In genomic region chr1:50572066-50572465, GRCm38 (mm10) we compare ENCODE assay signal across 30 mouse cellular contexts.
DNase-seq lines count a peak whose midpoint lies in the region; ATAC-seq and TF ChIP-seq lines count a peak whose summit lies in the region.
"Had no signal": no experiment of that assay in that cellular context is flagged by ENCODE, and none has a peak within 500 bp of the region (broad histone marks: within the 10 kb centered on the region; RNA-seq: fewer than 3 reads in every experiment).

No protein-coding gene starts in this region.

- no peaks in the 10 kb centered on the region for H3K9me3 ChIP-seq in intestine, postnatal 0 days (ENCODE audit: control insufficient read depth)
- H3K9me3 ChIP-seq: embryonic facial prominence, embryonic 10.5 days; embryonic facial prominence, embryonic 13.5 days; forebrain, embryonic 12.5 days; forebrain, embryonic 15.5 days; G1E; hindbrain, embryonic 12.5 days; hindbrain, embryonic 15.5 days had no signal

- intact Hi-C loops in left cerebral cortex, postnatal 14 days (cut with DNase I), result no loop called here
- intact Hi-C loops in left cerebral cortex, adult 2 months (cut with DNase I), result no loop called here

- no peak overlapping the region for H3K9ac ChIP-seq in intestine, postnatal 0 days (ENCODE audit: low read depth, low read length)
- H3K9ac ChIP-seq: embryonic facial prominence, embryonic 13.5 days; forebrain, embryonic 12.5 days; forebrain, embryonic 15.5 days; hindbrain, embryonic 12.5 days; hindbrain, embryonic 15.5 days had no signal

- no peak for TF ChIP-seq CTCF in left cerebral cortex, adult 2 months (IDR thresholded peaks at IDR 0.05)
- no peak for TF ChIP-seq CTCF in intestine, postnatal 0 days (IDR thresholded peaks at IDR 0.05; ENCODE audit: low read depth)

- no peaks in the 10 kb centered on the region for H3K36me3 ChIP-seq in intestine, postnatal 0 days (ENCODE audit: control insufficient read depth, insufficient read depth)
- H3K36me3 ChIP-seq: embryonic facial prominence, embryonic 10.5 days; embryonic facial prominence, embryonic 13.5 days; forebrain, embryonic 12.5 days; forebrain, embryonic 15.5 days; G1E; hindbrain, embryonic 12.5 days; hindbrain, embryonic 15.5 days had no signal

- no peak overlapping the region for H3K4me2 ChIP-seq in intestine, postnatal 0 days (replicated peaks; ENCODE audit: low read depth)
- H3K4me2 ChIP-seq: embryonic facial prominence, embryonic 13.5 days; forebrain, embryonic 12.5 days; forebrain, embryonic 15.5 days; heart, embryonic 11.5 days; hindbrain, embryonic 12.5 days; hindbrain, embryonic 15.5 days had no signal

- DNase-seq in frontal cortex, postnatal 10 days (ENCODE audit: low spot score in 2 of 2), result no peak
- DNase-seq in left cerebral cortex, postnatal 14 days (ENCODE audit: low spot score in 2 of 2), result peak; percentile 14 to 33
- no peak for DNase-seq in left cerebral cortex, adult 2 months (ENCODE audit: extremely low spot score in 1 of 2, low spot score in 2 of 2)
- DNase-seq in right cerebral cortex, adult 2 months (ENCODE audit: low spot score in 2 of 2), result peak; percentile 6 to 11
- no peak for DNase-seq in right cerebral cortex, postnatal 4 days
- no peak for DNase-seq in retina, embryonic 14.5 days (ENCODE audit: low spot score)
- DNase-seq: adrenal gland, adult 2 months; adrenal gland, postnatal 14 days; B cell, adult 2 months; cerebellum, adult 11-12 months; cerebellum, adult 8-10 months; cerebellum, postnatal 10 days; cerebellum, postnatal 36 days; embryo, embryonic 11 days; gastrocnemius, adult 2 months; gastrocnemius, postnatal 14 days; heart, adult 11 months had no signal

- H3K4me3 ChIP-seq in left cerebral cortex, adult 2 months, result no peak overlapping the region
- H3K4me3 ChIP-seq in intestine, postnatal 0 days (ENCODE audit: low read depth, low read length), result no peak overlapping the region
- H3K4me3 ChIP-seq: embryonic facial prominence, embryonic 10.5 days; embryonic facial prominence, embryonic 13.5 days; erythroblast, embryonic 14.5 days; forebrain, embryonic 12.5 days; forebrain, embryonic 15.5 days; gastrocnemius, adult 2 months; hindbrain, embryonic 12.5 days; hindbrain, embryonic 15.5 days had no signal

- no peak overlapping the region for H3K27ac ChIP-seq in left cerebral cortex, adult 2 months
- no peak overlapping the region for H3K27ac ChIP-seq in intestine, postnatal 0 days (ENCODE audit: low read depth, low read length)
- H3K27ac ChIP-seq: embryonic facial prominence, embryonic 10.5 days; embryonic facial prominence, embryonic 13.5 days; forebrain, embryonic 12.5 days; forebrain, embryonic 15.5 days; gastrocnemius, adult 2 months; hindbrain, embryonic 12.5 days; hindbrain, embryonic 15.5 days had no signal

- no peaks in the 10 kb centered on the region for H3K4me1 ChIP-seq in intestine, postnatal 0 days (replicated peaks; ENCODE audit: control insufficient read depth, insufficient read depth, low read length)
- H3K4me1 ChIP-seq: embryonic facial prominence, embryonic 10.5 days; embryonic facial prominence, embryonic 13.5 days; forebrain, embryonic 12.5 days; forebrain, embryonic 15.5 days; hindbrain, embryonic 12.5 days; hindbrain, embryonic 15.5 days had no signal

- 92% methylated on average over 2 of the region's 2 CpGs for WGBS in intestine, postnatal 0 days

- peak; percentile 96 for ATAC-seq in frontal cortex, adult (ENCODE audit: low TSS enrichment)
- no peak for ATAC-seq in intestine, postnatal 0 days
- ATAC-seq: forebrain, embryonic 15.5 days; Patski had no signal

- H3K27me3 ChIP-seq in intestine, postnatal 0 days (replicated peaks; ENCODE audit: control insufficient read depth, insufficient read depth, low read length), result no peaks in the 10 kb centered on the region
- H3K27me3 ChIP-seq: CH12.LX; embryonic facial prominence, embryonic 13.5 days; forebrain, embryonic 12.5 days; forebrain, embryonic 15.5 days; hindbrain, embryonic 12.5 days; hindbrain, embryonic 15.5 days had no signal

Comparison
In these comparisons a context has a peak if more than half of its experiments do, and no peak if none do; other contexts are left out.
1. DNase-seq: peak in left cerebral cortex, postnatal 14 days (2 of 2) and right cerebral cortex, adult 2 months (2 of 2); none in frontal cortex, postnatal 10 days (0 of 2), left cerebral cortex, adult 2 months (0 of 2), right cerebral cortex, postnatal 4 days (single experiment) and retina, embryonic 14.5 days (single experiment).